8 mouse cellular contexts compared by ENCODE assay signal in genomic region chr5:121843138-121843905, GRCm38 (mm10). TPM values are rescaled to one million over a fixed set of nuclear protein-coding genes. Genes with fewer than 3 reads are reported as not detected.
A peak's percentile ranks its signal among the peaks of the same experiment; 100 is the strongest.
DNase-seq lines count a peak whose midpoint lies in the region; ATAC-seq and TF ChIP-seq lines count a peak whose summit lies in the region.

No protein-coding gene starts in this region.

- no peak for ATAC-seq in hindbrain, embryonic 14.5 days (ENCODE audit: low FRiP score)
- ATAC-seq in midbrain, embryonic 11.5 days (ENCODE audit: low FRiP score) = no peak; the same call in 1 of the 2 replicates
- no peak for ATAC-seq in inflammation-experienced regulatory T-cells, adult 6 months

- no peak for DNase-seq in layer of hippocampus, adult 2 months (ENCODE audit: low spot score in 2 of 2)
- no peak for DNase-seq in layer of hippocampus, adult 8-10 months (ENCODE audit: low spot score in 2 of 2)
- no peak for DNase-seq in hindbrain, embryonic 14.5 days (ENCODE audit: low spot score)
- DNase-seq in midbrain, embryonic 11.5 days (ENCODE audit: low spot score, missing footprints) = no peak
- no peak for DNase-seq in right cerebral cortex, postnatal 36 days (ENCODE audit: low spot score in 2 of 2)
- DNase-seq in urinary bladder, postnatal 25 days (ENCODE audit: low spot score) = no peak

- H3K36me3 ChIP-seq in hindbrain, embryonic 14.5 days (replicated peaks; ENCODE audit: control insufficient read depth, insufficient read depth) = no peaks in the 10 kb centered on the region
- H3K36me3 ChIP-seq in midbrain, embryonic 11.5 days (ENCODE audit: control insufficient read depth, insufficient read depth, low read length) = no peaks in the 10 kb centered on the region

- peaks cover 13% of the 10 kb centered on the region for H3K4me1 ChIP-seq in brown adipose tissue, adult 24 weeks (ENCODE audit: control insufficient read depth, insufficient read depth, insufficient read length, low read length)
- peaks cover 10% of the 10 kb centered on the region for H3K4me1 ChIP-seq in hindbrain, embryonic 14.5 days (replicated peaks; ENCODE audit: control insufficient read depth, insufficient read depth, low read length)
- peaks cover 13% of the 10 kb centered on the region for H3K4me1 ChIP-seq in midbrain, embryonic 11.5 days (ENCODE audit: control insufficient read depth, insufficient read depth, low read length)

- no peaks in the 10 kb centered on the region for H3K9me3 ChIP-seq in hindbrain, embryonic 14.5 days (ENCODE audit: control insufficient read depth, low read length)
- no peaks in the 10 kb centered on the region for H3K9me3 ChIP-seq in midbrain, embryonic 11.5 days (ENCODE audit: control insufficient read depth, low read length)

- no peak overlapping the region for H3K27ac ChIP-seq in layer of hippocampus, adult 2 months
- peak overlapping the region; percentile 63 for H3K27ac ChIP-seq in brown adipose tissue, adult 24 weeks (replicated peaks; ENCODE audit: low read depth, low read length)
- no peak overlapping the region for H3K27ac ChIP-seq in hindbrain, embryonic 14.5 days
- no peak overlapping the region for H3K27ac ChIP-seq in midbrain, embryonic 11.5 days (ENCODE audit: low read depth, low read length)

- H3K4me2 ChIP-seq in hindbrain, embryonic 14.5 days (replicated peaks) = peak overlapping the region; percentile 74
- peak overlapping the region; percentile 77; the same call in 1 of the 2 replicates for H3K4me2 ChIP-seq in midbrain, embryonic 11.5 days

- no peak for TF ChIP-seq CTCF in layer of hippocampus, adult 2 months (conservative IDR thresholded peaks at IDR 0.05)

- peaks cover 53% of the 10 kb centered on the region for H3K27me3 ChIP-seq in hindbrain, embryonic 14.5 days (ENCODE audit: control insufficient read depth, insufficient read depth, low read length)
- H3K27me3 ChIP-seq in midbrain, embryonic 11.5 days (ENCODE audit: control insufficient read depth, insufficient read depth, low read length) = peaks cover 41% of the 10 kb centered on the region

- peak overlapping the region; percentile 67; the same call in 1 of the 2 replicates for H3K9ac ChIP-seq in hindbrain, embryonic 14.5 days
- no peak overlapping the region for H3K9ac ChIP-seq in midbrain, embryonic 11.5 days (ENCODE audit: low read length)

- WGBS in hindbrain, embryonic 14.5 days = 17% methylated on average over 17 of the region's 17 CpGs
- WGBS in midbrain, embryonic 11.5 days = 20% methylated on average over 17 of the region's 17 CpGs

- H3K4me3 ChIP-seq in layer of hippocampus, adult 2 months = peak overlapping the region; percentile 68
- peak overlapping the region; percentile 38 for H3K4me3 ChIP-seq in brown adipose tissue, adult 24 weeks (ENCODE audit: insufficient read depth, low read depth, low read length)
- peak overlapping the region; percentile 41 for H3K4me3 ChIP-seq in hindbrain, embryonic 14.5 days (replicated peaks; ENCODE audit: low read length)
- H3K4me3 ChIP-seq in midbrain, embryonic 11.5 days (ENCODE audit: low read depth, low read length) = peak overlapping the region; percentile 41; the same call in 1 of the 2 replicates

RNA-seq across cellular contexts. Expression of gene Pheta1, which starts 5.5 kb away (rescaled TPM):
- total RNA-seq in layer of hippocampus, adult 2 months (2021) = 1 to 10 TPM; 8.3 to 8.8 TPM
- total RNA-seq in layer of hippocampus, adult 8-10 months (2022) = 1 to 10 TPM; 8.7 to 9.8 (median 9.0) TPM
- 2.5 and 3.0 TPM in 2 replicates for polyA plus RNA-seq in brown adipose tissue, adult 24 weeks (2012; ENCODE audit: insufficient read depth, insufficient read length, missing spikeins)
- 28.7 and 32.3 TPM in 2 replicates for polyA plus RNA-seq in hindbrain, embryonic 14.5 days (2014; fragmentation: Nextera tagmentation; extraction: Ambion mirVana)
- polyA plus RNA-seq in midbrain, embryonic 11.5 days (2014; fragmentation: Nextera tagmentation; extraction: Ambion mirVana) = 25.9 and 27.9 TPM in 2 replicates
- 1 to 10 TPM in 2 of 3 experiments, under 1 TPM in 1; 0.25 to 1.5 (median 1.0) TPM for polyA plus RNA-seq in inflammation-experienced regulatory T-cells, adult 6 months (2017; shearing (Covaris generic))

RNA-seq across cellular contexts. Expression of gene Sh2b3, which starts 5.9 kb away (rescaled TPM):
- 10 to 100 TPM; 19.9 to 21.6 TPM for total RNA-seq in layer of hippocampus, adult 2 months (2021)
- total RNA-seq in layer of hippocampus, adult 8-10 months (2022) = 10 to 100 TPM; 19.6 to 21.6 (median 20.4) TPM
- polyA plus RNA-seq in brown adipose tissue, adult 24 weeks (2012; ENCODE audit: insufficient read depth, insufficient read length, missing spikeins) = 7.9 and 8.2 TPM in 2 replicates
- 8.8 and 9.1 TPM in 2 replicates for polyA plus RNA-seq in hindbrain, embryonic 14.5 days (2014; fragmentation: Nextera tagmentation; extraction: Ambion mirVana)
- polyA plus RNA-seq in midbrain, embryonic 11.5 days (2014; fragmentation: Nextera tagmentation; extraction: Ambion mirVana) = 5.8 and 9.4 TPM in 2 replicates
- 10 to 100 TPM in 2 of 3 experiments, 1 to 10 TPM in 1; 4.6 to 15.4 (median 13.6) TPM for polyA plus RNA-seq in inflammation-experienced regulatory T-cells, adult 6 months (2017; shearing (Covaris generic))
